Mouse (Mus musculus): ENCODE data around the gene Retreg3. TPM values are rescaled to one million over a fixed set of nuclear protein-coding genes. Genes with fewer than 3 reads are reported as not detected.
A peak's percentile ranks its signal among the peaks of the same experiment; 100 is the strongest.

Gene Retreg3
- total RNA-seq, 2 experiments from 2014 or later, result 34.2 to 36.3 TPM

GRCm38 (mm10) chr11:101061049-101061448, 58.6 kb downstream of the Retreg3 start:
- intact Hi-C loops (cut with DNase I), result loop anchor here (10.0 kb wide), 1 partner anchor 346 kb away; the partner anchor contains the start of genes Hspb9 and Kat2a
- no peak for DNase-seq

- intact Hi-C loops (cut with DNase I), result loop anchor here (10.0 kb wide), 1 partner anchor 345 kb away; the partner anchor contains the start of genes Hspb9 and Kat2a
- peak; percentile 78 to 79 for DNase-seq
Observed at GRCm38 (mm10) chr11:101060126-101060525, 59.6 kb downstream of the Retreg3 start.

- no peak for DNase-seq
- intact Hi-C loops (cut with DNase I), result loop anchor here (2.0 kb wide), 3 partner anchors 51 to 167 kb away; partner anchors contain the start of gene Atp6v0a1
Observed at GRCm38 (mm10) chr11:101059473-101059872, 60.2 kb downstream of the Retreg3 start.

DNA sequence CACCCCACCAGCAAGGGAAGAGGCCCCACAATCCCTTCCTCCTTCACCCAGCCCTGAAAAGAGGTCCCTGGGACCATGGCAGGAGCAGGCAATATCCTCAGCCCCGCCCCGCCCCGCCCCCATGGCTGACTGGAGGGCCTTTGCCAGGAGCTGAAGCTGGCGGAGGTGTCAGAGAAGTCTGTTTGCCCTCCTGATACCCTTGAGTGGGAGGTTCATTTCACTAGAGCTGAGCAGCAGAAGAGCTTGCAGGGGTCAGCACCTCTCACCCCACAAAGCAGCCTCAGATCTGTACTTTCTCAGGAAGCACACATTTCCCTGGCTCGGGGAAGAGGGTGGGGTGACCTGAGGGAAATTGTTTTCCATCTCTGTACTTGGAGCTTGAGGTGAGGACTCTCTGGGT, 61.0 kb downstream of the Retreg3 start:
- intact Hi-C loops (cut with DNase I), result loop anchor here (1.0 to 2.0 kb wide), 4 partner anchors 50 to 166 kb away; partner anchors contain the start of gene Atp6v0a1

DNA sequence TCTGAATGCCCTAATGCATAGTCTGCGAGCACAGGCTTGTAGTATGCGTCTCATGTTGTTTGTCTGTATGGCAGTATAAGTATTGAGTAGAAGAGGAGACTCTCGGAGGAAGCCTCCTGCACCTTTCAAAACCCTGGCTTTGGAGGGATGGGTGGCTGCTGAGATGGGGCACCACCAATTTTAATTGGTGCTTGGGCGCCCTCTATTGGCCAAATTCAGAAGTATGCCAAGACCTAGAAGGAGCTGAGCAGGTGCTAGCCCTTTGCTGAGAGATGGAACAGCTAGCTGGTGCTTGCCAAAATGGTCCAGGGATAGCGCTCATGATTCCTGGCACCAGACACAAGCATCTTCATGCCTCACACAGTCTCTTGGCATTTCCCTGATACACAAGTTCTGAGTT, 61.8 kb downstream of the Retreg3 start:
- DNase-seq, result peak; percentile 89 to 93
- intact Hi-C loops (cut with DNase I), result loop anchor here (1.0 to 2.0 kb wide), 6 partner anchors 9 to 165 kb away; partner anchors contain the start of gene Atp6v0a1

More for the DNA sequence above, 61.0 kb downstream of the Retreg3 start:
- DNase-seq, result peak; percentile 49 to 66

DNA sequence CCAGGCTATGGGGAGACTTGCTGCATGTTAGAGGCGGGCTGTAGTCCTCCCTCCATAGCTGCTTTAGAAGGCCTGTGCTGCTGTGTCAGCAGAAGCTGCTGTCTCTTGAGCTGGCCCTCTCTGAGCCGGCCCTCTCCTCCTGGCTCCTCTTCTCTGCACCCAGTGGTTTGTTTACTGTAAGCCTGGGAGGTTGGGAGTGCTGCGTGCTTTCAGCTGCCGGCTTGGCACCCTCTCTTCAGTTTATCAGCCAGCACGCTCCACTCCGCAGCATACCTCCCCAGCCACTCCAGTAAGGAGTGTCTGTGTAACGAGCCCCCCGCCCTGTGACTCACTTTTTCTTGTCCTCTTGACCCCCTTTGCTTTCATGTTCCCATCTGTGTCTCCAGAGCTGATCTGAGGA, 62.8 kb downstream of the Retreg3 start:
- intact Hi-C loops (cut with DNase I), result loop anchor here (1.0 to 2.0 kb wide), 2 partner anchors 10 to 74 kb away; no protein-coding TSS in a partner anchor
- peak; percentile 53 to 61 for DNase-seq

DNA sequence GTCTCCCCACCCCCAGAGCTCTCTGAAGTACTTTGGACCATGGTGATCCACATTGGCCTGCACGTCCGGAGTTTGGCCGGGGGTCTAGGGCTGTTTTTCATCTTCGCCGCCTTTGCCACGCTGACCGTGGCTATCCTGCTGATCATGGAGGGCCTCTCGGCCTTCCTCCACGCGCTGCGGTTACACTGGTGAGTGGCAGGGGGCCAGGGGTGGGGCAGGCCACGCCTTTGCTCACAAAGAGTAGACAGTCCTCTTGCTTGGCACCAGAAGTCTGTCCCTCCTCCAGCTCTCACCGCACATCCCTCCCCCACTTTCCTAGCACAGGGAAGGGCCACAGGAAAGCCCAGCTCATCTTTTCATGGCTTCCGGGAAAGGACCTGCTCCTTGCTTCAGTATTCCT, 64.3 kb downstream of the Retreg3 start:
- intact Hi-C loops (cut with DNase I), result no loop called here
- no peak for DNase-seq

GRCm38 (mm10) chr11:101053974-101054373, 65.7 kb downstream of the Retreg3 start:
- intact Hi-C loops (cut with DNase I), result no loop called here
- no peak for DNase-seq

- intact Hi-C loops (cut with DNase I), result no loop called here
- DNase-seq, result peak; percentile 71 to 74
Observed at GRCm38 (mm10) chr11:101052751-101053473, 66.8 kb downstream of the Retreg3 start.

GRCm38 (mm10) chr11:101051617-101052016, 68.1 kb downstream of the Retreg3 start:
- intact Hi-C loops (cut with DNase I), result no loop called here
- DNase-seq, result no peak

GRCm38 (mm10) chr11:101051051-101051493, 68.6 kb downstream of the Retreg3 start:
- DNase-seq, result no peak
- intact Hi-C loops (cut with DNase I), result no loop called here

DNA sequence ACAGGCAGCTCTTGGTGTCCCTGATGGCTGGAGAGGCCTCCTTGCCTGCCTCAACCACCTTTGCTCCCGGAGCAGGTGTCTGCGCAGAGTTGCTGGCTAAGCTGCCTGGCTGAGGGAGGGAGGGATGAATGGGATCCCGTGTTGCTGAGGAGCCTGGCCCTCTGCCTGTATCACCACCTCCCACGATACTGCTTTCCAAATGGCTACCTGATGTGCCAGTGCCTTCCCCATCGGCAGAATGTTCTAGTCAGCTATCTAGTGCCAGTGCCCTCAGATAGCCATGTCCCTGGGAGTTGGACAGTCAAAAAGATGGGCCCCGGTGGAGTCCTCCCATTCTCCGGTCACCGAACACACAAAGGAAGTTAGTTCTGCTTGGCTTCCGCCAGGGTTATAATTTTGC, 69.3 kb downstream of the Retreg3 start:
- intact Hi-C loops (cut with DNase I), result no loop called here

DNA sequence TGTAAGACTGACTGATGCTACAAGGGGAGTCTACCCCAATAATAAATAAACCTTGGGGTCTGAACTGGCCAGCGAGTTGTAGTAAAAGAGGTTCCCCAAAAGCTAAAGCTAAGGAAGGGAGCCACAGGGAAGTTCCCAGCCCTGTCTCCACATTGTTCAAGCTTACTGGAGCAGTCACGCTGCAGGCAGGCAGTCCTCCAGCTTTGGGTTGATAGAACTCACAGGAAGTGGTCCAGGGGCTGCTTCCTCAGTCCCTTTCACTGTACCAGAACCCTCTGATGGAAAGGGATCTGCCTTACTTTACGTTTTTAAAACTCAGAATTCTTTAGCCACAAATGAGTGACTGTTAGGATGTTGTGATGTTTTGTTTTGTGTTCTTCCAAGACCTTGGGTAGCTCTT, 72.2 kb downstream of the Retreg3 start:
- no peak for DNase-seq
- intact Hi-C loops (cut with DNase I), result loop anchor here (5.0 kb wide), 1 partner anchor 35 kb away; no protein-coding TSS in a partner anchor

More for the DNA sequence above, 69.3 kb downstream of the Retreg3 start:
- DNase-seq, result no peak

- no peak for DNase-seq
- intact Hi-C loops (cut with DNase I), result loop anchor here (5.0 kb wide), 1 partner anchor 34 kb away; no protein-coding TSS in a partner anchor
Observed at GRCm38 (mm10) chr11:101046440-101046839, 73.3 kb downstream of the Retreg3 start.

Small RNA genes lying within 50 kb of the gene (microRNA-seq; reads per million reads assigned to microRNA genes)
- 0 reads per million in 2 experiments for gene Gm27626 (ENCODE audit: borderline number of aligned reads in 2 of 2)

Other genes with a start within 250 kb of the Retreg3 start
- gene Stat3, start 180.4 kb downstream of the Retreg3 start, total RNA-seq (2021), result 10 to 100 TPM; 93.5 to 93.9 TPM
- 100 to 1,000 TPM; 239 to 258 TPM for gene Cavin1, start 149.0 kb downstream of the Retreg3 start, total RNA-seq (2021)
- gene Atp6v0a1, start 110.4 kb downstream of the Retreg3 start, total RNA-seq (2021), result 10 to 100 TPM; 76.8 to 88.5 TPM
- gene Naglu, start 49.9 kb downstream of the Retreg3 start, total RNA-seq (2021), result 10 to 100 TPM in 1 of 2 experiments, 1 to 10 TPM in 1; 9.1 to 10.1 TPM
- under 1 TPM; 0.46 to 0.58 TPM for gene Hsd17b1, start 41.5 kb downstream of the Retreg3 start, total RNA-seq (2021)
- 10 to 100 TPM; 17.2 to 18.8 TPM for gene Coasy, start 37.3 kb downstream of the Retreg3 start, total RNA-seq (2021)
- 10 to 100 TPM; 18.8 to 23.1 TPM for gene Mlx, start 32.6 kb downstream of the Retreg3 start, total RNA-seq (2021)
- 1 to 10 TPM; 1.9 to 4.1 TPM for gene Psmc3ip, start 24.5 kb downstream of the Retreg3 start, total RNA-seq (2021)
- gene Tubg1, start within 50 bp of the Retreg3 start, total RNA-seq (2021), result 10 to 100 TPM; 23.2 to 24.1 TPM
- 1 to 10 TPM; 3.7 to 3.9 TPM for gene Tubg2, start 36.0 kb upstream of the Retreg3 start, total RNA-seq (2021)
- 1 to 10 TPM; 1.5 to 1.7 TPM for gene Cntnap1, start 50.6 kb upstream of the Retreg3 start, total RNA-seq (2021)
- 10 to 100 TPM; 25.0 to 27.7 TPM for gene Plekhh3, start 51.5 kb upstream of the Retreg3 start, total RNA-seq (2021)
- gene Ccr10, start 55.5 kb upstream of the Retreg3 start, total RNA-seq (2021), result under 1 TPM in 1 of 2 experiments, not detected in 1; 0.24 TPM
- gene Ezh1, start 106.6 kb upstream of the Retreg3 start, total RNA-seq (2021), result 10 to 100 TPM; 34.8 to 36.7 TPM
- gene Ramp2, start 126.1 kb upstream of the Retreg3 start, total RNA-seq (2021), result 100 to 1,000 TPM in 1 of 2 experiments, 10 to 100 TPM in 1; 88.9 to 132 TPM
- 10 to 100 TPM; 84.6 to 95.8 TPM for gene Vps25, start 133.8 kb upstream of the Retreg3 start, total RNA-seq (2021)
- 10 to 100 TPM; 18.5 to 19.8 TPM for gene Wnk4, start 140.7 kb upstream of the Retreg3 start, total RNA-seq (2021)
- under 1 TPM; 0.11 to 0.35 TPM for gene Cntd1, start 159.1 kb upstream of the Retreg3 start, total RNA-seq (2021)
- gene Coa3, start 159.2 kb upstream of the Retreg3 start, total RNA-seq (2021), result 10 to 100 TPM; 90.1 to 92.7 TPM
- 10 to 100 TPM; 88.6 to 98.7 TPM for gene Becn1, start 182.4 kb upstream of the Retreg3 start, total RNA-seq (2021)
- 10 to 100 TPM; 73.9 to 85.2 TPM for gene Psme3, start 196.3 kb upstream of the Retreg3 start, total RNA-seq (2021)
- gene Aoc2, start 205.2 kb upstream of the Retreg3 start, total RNA-seq (2021), result 1 to 10 TPM; 1.8 to 2.2 TPM
- gene Aoc3, start 210.7 kb upstream of the Retreg3 start, total RNA-seq (2021), result 10 to 100 TPM; 13.5 to 16.7 TPM
- gene G6pc, start 247.7 kb upstream of the Retreg3 start, total RNA-seq (2021), result not detected

Measured in heart, postnatal 36 days (tissue).